Mouse (Mus musculus): ENCODE results near the gene Gal. TPM values are rescaled to one million over a fixed set of nuclear protein-coding genes. Genes with fewer than 3 reads are reported as not detected.
A peak's percentile ranks its signal among the peaks of the same experiment; 100 is the strongest.

Gal gene
- polyA plus RNA-seq, 1 experiment from 2014 or later, result 8.9 TPM

DNA sequence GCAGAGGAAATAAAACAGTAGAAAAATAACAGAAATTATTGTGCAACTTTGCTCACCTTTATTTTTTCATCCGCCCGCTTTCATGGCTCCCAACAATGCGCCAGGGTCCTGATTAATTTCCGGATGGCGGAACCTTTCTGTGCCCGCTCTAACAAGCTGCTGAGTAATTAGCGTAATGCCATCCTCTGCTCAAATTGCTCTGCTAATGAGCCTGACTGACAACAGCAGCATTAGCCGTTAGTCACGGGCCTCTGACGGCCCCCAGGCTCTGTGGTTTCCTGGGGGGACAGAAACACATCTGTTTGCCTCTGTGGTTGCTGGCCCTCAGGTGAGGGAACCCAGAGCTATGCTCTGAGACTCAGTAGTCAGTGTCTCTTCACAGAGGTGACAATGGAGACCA is 26.7 kb upstream of the Gal start:
- Histone ChIP-seq H3K27me3 (ENCODE audit: control insufficient read depth, insufficient read depth, low read length) (peaks cover 2% of the 10 kb centered on the region), H3K36me3 (ENCODE audit: control insufficient read depth, insufficient read depth) (no peaks in the 10 kb centered on the region), H3K9ac (ENCODE audit: low read length) (no peak overlapping the region), H3K4me1 (ENCODE audit: control insufficient read depth, insufficient read depth, low read length) (no peaks in the 10 kb centered on the region), H3K4me3 (ENCODE audit: low read length) (peak overlapping the region; percentile 15; the same call in 1 of the 2 replicates), H3K27ac (ENCODE audit: low read length) (peak overlapping the region; percentile 41; the same call in 1 of the 2 replicates), H3K4me2 (ENCODE audit: low read depth, low read length) (no peak overlapping the region; the same call in 1 of the 2 replicates), H3K9me3 (replicated peaks; ENCODE audit: control insufficient read depth, low read length) (no peaks in the 10 kb centered on the region)
- ATAC-seq (replicated peaks; ENCODE audit: extremely low read depth, insufficient read depth, low FRiP score), result no peak
- 66% methylated on average over 10 of the region's 10 CpGs for WGBS

- Histone ChIP-seq H3K4me1 (ENCODE audit: control insufficient read depth, insufficient read depth, low read length) (no peaks in the 10 kb centered on the region), H3K36me3 (ENCODE audit: control insufficient read depth, insufficient read depth) (no peaks in the 10 kb centered on the region), H3K27ac (ENCODE audit: low read length) (peak overlapping the region; percentile 41; the same call in 1 of the 2 replicates), H3K4me2 (ENCODE audit: low read depth, low read length) (0 out of 2 replicates have a peak overlapping the region, but pooled peaks have one; percentile 4), H3K9me3 (replicated peaks; ENCODE audit: control insufficient read depth, low read length) (no peaks in the 10 kb centered on the region), H3K4me3 (ENCODE audit: low read length) (peak overlapping the region; percentile 15), H3K27me3 (ENCODE audit: control insufficient read depth, insufficient read depth, low read length) (peaks cover 2% of the 10 kb centered on the region), H3K9ac (ENCODE audit: low read length) (no peak overlapping the region)
- ATAC-seq (replicated peaks; ENCODE audit: extremely low read depth, insufficient read depth, low FRiP score), result no peak
- WGBS, result 66% methylated on average over 5 of the region's 5 CpGs
These were observed 26.3 kb upstream of the Gal start for GRCm38 (mm10) chr19:3440667-3441066.

DNA sequence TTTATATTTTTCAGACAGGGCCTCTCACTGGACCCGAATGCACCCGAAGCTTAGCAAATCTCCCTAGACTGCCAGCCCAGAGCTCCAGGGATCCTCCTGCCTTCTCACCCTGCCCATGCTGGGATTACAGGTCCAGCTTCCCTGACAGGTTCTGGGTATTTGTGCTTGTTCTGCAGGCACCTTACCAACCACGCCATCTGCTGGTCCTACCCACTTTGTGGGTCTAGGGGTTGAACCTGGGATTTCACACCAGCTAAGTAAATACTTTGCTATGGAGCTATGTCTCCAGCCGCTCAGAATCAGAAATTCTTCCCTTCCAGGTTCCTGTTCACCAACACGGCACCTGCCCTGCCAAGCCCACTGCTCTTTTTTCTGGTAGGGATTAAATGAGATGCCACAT is 23.6 kb upstream of the Gal start:
- Histone ChIP-seq H3K27ac (ENCODE audit: low read length) (no peak overlapping the region), H3K4me3 (ENCODE audit: low read length) (no peak overlapping the region), H3K27me3 (ENCODE audit: control insufficient read depth, insufficient read depth, low read length) (peaks cover 2% of the 10 kb centered on the region), H3K4me2 (ENCODE audit: low read depth, low read length) (no peak overlapping the region), H3K36me3 (ENCODE audit: control insufficient read depth, insufficient read depth) (no peaks in the 10 kb centered on the region), H3K4me1 (ENCODE audit: control insufficient read depth, insufficient read depth, low read length) (no peaks in the 10 kb centered on the region), H3K9me3 (replicated peaks; ENCODE audit: control insufficient read depth, low read length) (no peaks in the 10 kb centered on the region), H3K9ac (ENCODE audit: low read length) (no peak overlapping the region)
- no peak for ATAC-seq (replicated peaks; ENCODE audit: extremely low read depth, insufficient read depth, low FRiP score)
- WGBS, result 63% methylated on average over 5 of the region's 5 CpGs

DNA sequence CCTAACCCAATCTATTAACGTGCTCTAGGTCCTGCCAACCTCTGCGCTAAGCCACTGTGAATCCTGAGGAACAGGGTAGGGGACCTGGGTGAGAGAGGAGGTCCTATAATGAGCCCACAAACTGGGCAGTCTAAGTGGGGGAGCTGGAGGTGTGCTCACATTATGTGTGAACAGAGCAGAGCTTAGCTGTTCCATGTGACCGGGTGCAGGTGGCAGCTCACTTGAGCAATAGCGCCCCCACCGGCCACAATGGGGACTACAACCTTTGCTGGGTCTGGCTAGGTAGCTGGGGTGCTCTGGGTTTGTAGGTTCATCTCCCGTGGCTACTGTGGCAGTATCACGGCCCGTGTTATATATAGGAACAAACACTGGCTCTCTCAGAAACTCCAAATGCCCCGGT is 22.5 kb upstream of the Gal start:
- H3K9ac ChIP-seq (ENCODE audit: low read length), result no peak overlapping the region
- ATAC-seq (replicated peaks; ENCODE audit: extremely low read depth, insufficient read depth, low FRiP score), result 0 out of 2 replicates have a peak, but pooled peaks have one; percentile 37
- no peaks in the 10 kb centered on the region for H3K4me1 ChIP-seq (ENCODE audit: control insufficient read depth, insufficient read depth, low read length)
- no peak overlapping the region for H3K4me3 ChIP-seq (ENCODE audit: low read length)
- WGBS, result 48% methylated on average over 9 of the region's 9 CpGs
- H3K4me2 ChIP-seq (ENCODE audit: low read depth, low read length), result no peak overlapping the region
- no peak overlapping the region for H3K27ac ChIP-seq (ENCODE audit: low read length)
- no peaks in the 10 kb centered on the region for H3K36me3 ChIP-seq (ENCODE audit: control insufficient read depth, insufficient read depth)
- H3K27me3 ChIP-seq (ENCODE audit: control insufficient read depth, insufficient read depth, low read length), result no peaks in the 10 kb centered on the region; the same call in 1 of the 2 replicates
- no peaks in the 10 kb centered on the region for H3K9me3 ChIP-seq (replicated peaks; ENCODE audit: control insufficient read depth, low read length)

GRCm38 (mm10) chr19:3435824-3436223 is 21.5 kb upstream of the Gal start:
- Histone ChIP-seq H3K4me2 (ENCODE audit: low read depth, low read length) (no peak overlapping the region), H3K36me3 (ENCODE audit: control insufficient read depth, insufficient read depth) (no peaks in the 10 kb centered on the region), H3K9ac (ENCODE audit: low read length) (no peak overlapping the region), H3K9me3 (replicated peaks; ENCODE audit: control insufficient read depth, low read length) (no peaks in the 10 kb centered on the region), H3K27me3 (ENCODE audit: control insufficient read depth, insufficient read depth, low read length) (no peaks in the 10 kb centered on the region; the same call in 1 of the 2 replicates), H3K4me3 (ENCODE audit: low read length) (no peak overlapping the region), H3K4me1 (ENCODE audit: control insufficient read depth, insufficient read depth, low read length) (no peaks in the 10 kb centered on the region), H3K27ac (ENCODE audit: low read length) (no peak overlapping the region)
- ATAC-seq (replicated peaks; ENCODE audit: extremely low read depth, insufficient read depth, low FRiP score), result no peak
- 82% methylated on average over 3 of the region's 3 CpGs for WGBS

GRCm38 (mm10) chr19:3434641-3435040 is 20.3 kb upstream of the Gal start:
- H3K36me3 ChIP-seq (ENCODE audit: control insufficient read depth, insufficient read depth), result no peaks in the 10 kb centered on the region
- no peak overlapping the region for H3K4me3 ChIP-seq (ENCODE audit: low read length)
- no peak overlapping the region for H3K4me2 ChIP-seq (ENCODE audit: low read depth, low read length)
- no peaks in the 10 kb centered on the region; the same call in 1 of the 2 replicates for H3K27me3 ChIP-seq (ENCODE audit: control insufficient read depth, insufficient read depth, low read length)
- ATAC-seq (replicated peaks; ENCODE audit: extremely low read depth, insufficient read depth, low FRiP score), result no peak
- H3K9ac ChIP-seq (ENCODE audit: low read length), result no peak overlapping the region
- H3K27ac ChIP-seq (ENCODE audit: low read length), result no peak overlapping the region
- H3K9me3 ChIP-seq (replicated peaks; ENCODE audit: control insufficient read depth, low read length), result no peaks in the 10 kb centered on the region
- WGBS, result 39% methylated on average over 4 of the region's 4 CpGs
- no peaks in the 10 kb centered on the region for H3K4me1 ChIP-seq (ENCODE audit: control insufficient read depth, insufficient read depth, low read length)

GRCm38 (mm10) chr19:3434124-3434523 is 19.8 kb upstream of the Gal start:
- no peaks in the 10 kb centered on the region for H3K36me3 ChIP-seq (ENCODE audit: control insufficient read depth, insufficient read depth)
- H3K9me3 ChIP-seq (replicated peaks; ENCODE audit: control insufficient read depth, low read length), result no peaks in the 10 kb centered on the region
- no peak overlapping the region for H3K9ac ChIP-seq (ENCODE audit: low read length)
- H3K4me2 ChIP-seq (ENCODE audit: low read depth, low read length), result no peak overlapping the region
- no peak overlapping the region for H3K4me3 ChIP-seq (ENCODE audit: low read length)
- no peaks in the 10 kb centered on the region for H3K4me1 ChIP-seq (ENCODE audit: control insufficient read depth, insufficient read depth, low read length)
- no peak for ATAC-seq (replicated peaks; ENCODE audit: extremely low read depth, insufficient read depth, low FRiP score)
- WGBS, result 36% methylated on average over 4 of the region's 4 CpGs
- H3K27ac ChIP-seq (ENCODE audit: low read length), result no peak overlapping the region
- no peaks in the 10 kb centered on the region; the same call in 1 of the 2 replicates for H3K27me3 ChIP-seq (ENCODE audit: control insufficient read depth, insufficient read depth, low read length)

DNA sequence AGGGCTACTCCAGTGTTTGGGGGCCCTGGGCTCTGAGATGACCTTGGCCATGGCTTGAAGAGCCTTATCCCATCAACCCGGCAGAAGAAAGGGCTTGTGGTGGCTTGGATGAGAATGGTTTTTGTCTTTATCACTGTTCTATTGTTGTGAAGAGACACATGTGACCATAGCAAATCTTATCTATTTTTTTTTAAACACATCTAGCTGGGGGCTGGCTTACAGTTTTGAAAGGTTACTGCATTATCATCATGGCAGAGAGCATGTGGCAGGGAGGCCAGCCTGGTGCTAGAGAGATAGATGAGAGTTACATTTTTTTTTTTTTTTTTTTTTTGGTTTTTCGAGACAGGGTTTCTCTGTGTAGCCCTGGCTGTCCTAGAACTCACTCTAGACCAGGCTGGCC is 17.6 kb upstream of the Gal start:
- no peak overlapping the region for H3K9ac ChIP-seq (ENCODE audit: low read length)
- H3K27ac ChIP-seq (ENCODE audit: low read length), result no peak overlapping the region
- no peaks in the 10 kb centered on the region for H3K36me3 ChIP-seq (ENCODE audit: control insufficient read depth, insufficient read depth)
- no peak overlapping the region for H3K4me3 ChIP-seq (ENCODE audit: low read length)
- WGBS, result 38% methylated on average over 2 of the region's 2 CpGs
- H3K27me3 ChIP-seq (ENCODE audit: control insufficient read depth, insufficient read depth, low read length), result no peaks in the 10 kb centered on the region
- H3K4me2 ChIP-seq (ENCODE audit: low read depth, low read length), result no peak overlapping the region
- H3K9me3 ChIP-seq (replicated peaks; ENCODE audit: control insufficient read depth, low read length), result no peaks in the 10 kb centered on the region
- H3K4me1 ChIP-seq (ENCODE audit: control insufficient read depth, insufficient read depth, low read length), result no peaks in the 10 kb centered on the region
- no peak for ATAC-seq (replicated peaks; ENCODE audit: extremely low read depth, insufficient read depth, low FRiP score)

GRCm38 (mm10) chr19:3431066-3431465 is 16.7 kb upstream of the Gal start:
- no peak overlapping the region for H3K4me3 ChIP-seq (ENCODE audit: low read length)
- no peaks in the 10 kb centered on the region for H3K9me3 ChIP-seq (replicated peaks; ENCODE audit: control insufficient read depth, low read length)
- no peaks in the 10 kb centered on the region for H3K4me1 ChIP-seq (ENCODE audit: control insufficient read depth, insufficient read depth, low read length)
- no peaks in the 10 kb centered on the region for H3K27me3 ChIP-seq (ENCODE audit: control insufficient read depth, insufficient read depth, low read length)
- 69% methylated on average over 7 of the region's 7 CpGs for WGBS
- H3K36me3 ChIP-seq (ENCODE audit: control insufficient read depth, insufficient read depth), result no peaks in the 10 kb centered on the region
- 0 out of 2 replicates have a peak, but pooled peaks have one; percentile 46 for ATAC-seq (replicated peaks; ENCODE audit: extremely low read depth, insufficient read depth, low FRiP score)
- H3K9ac ChIP-seq (ENCODE audit: low read length), result no peak overlapping the region
- no peak overlapping the region for H3K4me2 ChIP-seq (ENCODE audit: low read depth, low read length)
- no peak overlapping the region for H3K27ac ChIP-seq (ENCODE audit: low read length)

All from heart, embryonic 16.5 days (tissue).